Comparison of ENCODE assay signal across 9 mouse cellular contexts in the genomic region with DNA sequence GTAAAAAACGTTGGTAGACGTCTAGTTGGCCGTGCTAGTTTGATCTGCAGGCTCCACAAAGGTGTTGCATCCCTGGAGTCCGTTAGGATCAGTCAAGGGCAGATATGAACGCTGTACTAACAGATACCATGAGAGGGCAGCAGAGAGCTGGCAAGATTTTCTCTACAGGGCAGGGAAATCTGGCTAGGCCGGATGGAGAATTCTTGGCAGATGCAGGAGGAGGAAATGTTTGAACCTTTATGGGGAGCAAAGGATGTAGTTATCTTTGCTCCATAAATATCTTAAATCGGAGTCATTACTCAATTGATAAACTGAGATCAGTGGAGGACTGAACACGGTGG.
A peak's percentile ranks its signal among the peaks of the same experiment; 100 is the strongest.
DNase-seq lines count a peak whose midpoint lies in the region; ATAC-seq and TF ChIP-seq lines count a peak whose summit lies in the region.
"Had no signal": no experiment of that assay in that cellular context is flagged by ENCODE, and none has a peak within 500 bp of the region (broad histone marks: within the 10 kb centered on the region; RNA-seq: fewer than 3 reads in every experiment).

No protein-coding gene starts in this region.

- no peaks in the 10 kb centered on the region for H3K36me3 ChIP-seq in ES-E14 (ENCODE audit: control insufficient read depth, insufficient read depth, low read length, poor library complexity, severe bottlenecking)
- H3K36me3 ChIP-seq in forebrain, embryonic 11.5 days (ENCODE audit: control insufficient read depth, insufficient read depth, low read length), result no peaks in the 10 kb centered on the region
- no peaks in the 10 kb centered on the region for H3K36me3 ChIP-seq in liver, postnatal 0 days (replicated peaks; ENCODE audit: insufficient read depth, low read length)
- no peaks in the 10 kb centered on the region for H3K36me3 ChIP-seq in neural tube, embryonic 15.5 days
- H3K36me3 ChIP-seq: embryonic facial prominence, embryonic 13.5 days had no signal

- in situ Hi-C loops in ES-E14 (cut with MboI; ENCODE audit: low sequenced_read_pairs in 2 of 2, unreplicated experiment in 2 of 2), result no loop called here

- H3K4me3 ChIP-seq in ES-E14 (ENCODE audit: insufficient read depth in 1 of 2, low read depth in 1 of 2, low read length in 2 of 2, poor library complexity in 1 of 2, severe bottlenecking in 1 of 2), result no peak overlapping the region
- no peak overlapping the region for H3K4me3 ChIP-seq in forebrain, embryonic 11.5 days (ENCODE audit: low read depth, low read length)
- H3K4me3 ChIP-seq in liver, postnatal 0 days (ENCODE audit: low read depth, low read length), result no peak overlapping the region
- H3K4me3 ChIP-seq in neural tube, embryonic 15.5 days (replicated peaks), result no peak overlapping the region
- H3K4me3 ChIP-seq: embryonic facial prominence, embryonic 13.5 days had no signal

- no peak overlapping the region for H3K27ac ChIP-seq in ES-E14 (ENCODE audit: insufficient read depth, low read depth, low read length, poor library complexity, severe bottlenecking)
- no peak overlapping the region for H3K27ac ChIP-seq in forebrain, embryonic 11.5 days (ENCODE audit: low read depth, low read length)
- no peak overlapping the region for H3K27ac ChIP-seq in liver, postnatal 0 days (ENCODE audit: low read depth)
- H3K27ac ChIP-seq in neural tube, embryonic 15.5 days (replicated peaks), result no peak overlapping the region
- H3K27ac ChIP-seq: embryonic facial prominence, embryonic 13.5 days had no signal

- H3K9me3 ChIP-seq in ES-E14 (ENCODE audit: control insufficient read depth, insufficient read depth, low read depth, low read length), result no peaks in the 10 kb centered on the region
- no peaks in the 10 kb centered on the region for H3K9me3 ChIP-seq in forebrain, embryonic 11.5 days (ENCODE audit: control insufficient read depth, low read length)
- H3K9me3 ChIP-seq in liver, postnatal 0 days (ENCODE audit: low read length), result no peaks in the 10 kb centered on the region
- no peaks in the 10 kb centered on the region for H3K9me3 ChIP-seq in neural tube, embryonic 15.5 days (replicated peaks)
- H3K9me3 ChIP-seq: embryonic facial prominence, embryonic 13.5 days had no signal

- H3K4me1 ChIP-seq in ES-E14 (ENCODE audit: control insufficient read depth in 2 of 2, insufficient read depth in 2 of 2, low read length in 2 of 2, poor library complexity in 1 of 2), result peaks cover 0 to 2% of the 10 kb centered on the region in 2 experiments; a peak in 1 of 4 replicates
- no peaks in the 10 kb centered on the region for H3K4me1 ChIP-seq in forebrain, embryonic 11.5 days (replicated peaks; ENCODE audit: control insufficient read depth, insufficient read depth, low read length)
- no peaks in the 10 kb centered on the region for H3K4me1 ChIP-seq in liver, postnatal 0 days (ENCODE audit: insufficient read depth)
- H3K4me1 ChIP-seq in neural tube, embryonic 15.5 days, result 0 out of 2 replicates have a peak, but pooled peaks cover 4% of the 10 kb centered on the region
- H3K4me1 ChIP-seq: embryonic facial prominence, embryonic 13.5 days had no signal

- peak; percentile 77 for TF ChIP-seq CTCF in liver, postnatal 0 days (IDR thresholded peaks at IDR 0.05; ENCODE audit: low read depth)

- ATAC-seq in forebrain, embryonic 11.5 days (replicated peaks; ENCODE audit: low FRiP score), result peak; percentile 82
- ATAC-seq in liver, postnatal 0 days, result no peak
- peak; percentile 88 for ATAC-seq in neural tube, embryonic 15.5 days (ENCODE audit: low FRiP score)

- H3K4me2 ChIP-seq in forebrain, embryonic 11.5 days (ENCODE audit: low read depth, low read length, severe bottlenecking), result no peak overlapping the region
- H3K4me2 ChIP-seq in liver, postnatal 0 days (ENCODE audit: low read depth, low read length), result no peak overlapping the region
- H3K4me2 ChIP-seq in neural tube, embryonic 15.5 days, result no peak overlapping the region
- H3K4me2 ChIP-seq: embryonic facial prominence, embryonic 13.5 days had no signal

- intact Hi-C loops in heart, postnatal 25 days (cut with DNase I), result loop anchor here (5.0 kb wide), 2 partner anchors 485 to 1900 kb away; no protein-coding TSS in a partner anchor

- TF ChIP-seq EP300 in liver, postnatal 0 days (IDR thresholded peaks at IDR 0.05; ENCODE audit: low read depth), result no peak

- no peak overlapping the region for H3K9ac ChIP-seq in ES-E14 (ENCODE audit: insufficient read depth, low read depth, low read length, poor library complexity, severe bottlenecking)
- no peak overlapping the region for H3K9ac ChIP-seq in forebrain, embryonic 11.5 days (ENCODE audit: low read length)
- no peak overlapping the region for H3K9ac ChIP-seq in liver, postnatal 0 days (replicated peaks)
- no peak overlapping the region for H3K9ac ChIP-seq in neural tube, embryonic 15.5 days (replicated peaks)
- H3K9ac ChIP-seq: embryonic facial prominence, embryonic 13.5 days had no signal

- WGBS in forebrain, embryonic 11.5 days, result 28% methylated on average over 8 of the region's 8 CpGs
- WGBS in liver, postnatal 0 days (ENCODE audit: insufficient replicate concordance), result 17% methylated on average over 8 of the region's 8 CpGs
- 17% methylated on average over 8 of the region's 8 CpGs for WGBS in neural tube, embryonic 15.5 days

- DNase-seq in ES-E14 (ENCODE audit: low read depth, low spot score), result peak; percentile 49
- peak; percentile 55 for DNase-seq in brain, embryonic 18.5 days (ENCODE audit: low read depth, low spot score)
- peak; percentile 80 for DNase-seq in forebrain, embryonic 11.5 days (ENCODE audit: low spot score)
- DNase-seq in heart, postnatal 25 days (ENCODE audit: low spot score), result peak; percentile 15
- DNase-seq in kidney, postnatal 36 days, result peak; percentile 63 to 79
- DNase-seq in liver, postnatal 0 days, result peak; percentile 52
- peak; percentile 22 for DNase-seq in urinary bladder, adult 2 months (ENCODE audit: low spot score)

- no peaks in the 10 kb centered on the region for H3K27me3 ChIP-seq in forebrain, embryonic 11.5 days (ENCODE audit: control insufficient read depth, insufficient read depth, low read length)
- no peaks in the 10 kb centered on the region for H3K27me3 ChIP-seq in liver, postnatal 0 days (ENCODE audit: insufficient read depth, low read length)
- no peaks in the 10 kb centered on the region for H3K27me3 ChIP-seq in neural tube, embryonic 15.5 days (replicated peaks)
- H3K27me3 ChIP-seq: embryonic facial prominence, embryonic 13.5 days had no signal

TF ChIP-seq in ES-E14, 5 proteins besides CTCF, POLR2A, EP300 and RAD21:
- TF ChIP-seq MAFK (IDR thresholded peaks at IDR 0.05; ENCODE audit: insufficient read depth, low read depth, low read length) (no peak), HCFC1 (IDR thresholded peaks at IDR 0.05; ENCODE audit: borderline replicate concordance, insufficient read depth, low read length) (no peak), ZC3H11A (IDR thresholded peaks at IDR 0.05; ENCODE audit: borderline replicate concordance, low read depth, low read length) (peak; percentile 79), CHD2 (IDR thresholded peaks at IDR 0.05; ENCODE audit: low read depth, low read length) (no peak)

Comparison
In these comparisons a context has a peak if more than half of its experiments do, and no peak if none do; other contexts are left out.
1. DNase-seq: peak in every context shown above with its lines; median percentile 80 in forebrain, embryonic 11.5 days; 71 in kidney, postnatal 36 days; 55 in brain, embryonic 18.5 days; 52 in liver, postnatal 0 days; 49 in ES-E14; 22 in urinary bladder, adult 2 months; 15 in heart, postnatal 25 days.